Mouse (Mus musculus): ENCODE data around the gene Nek9. TPM values are rescaled to one million over a fixed set of nuclear protein-coding genes. Genes with fewer than 3 reads are reported as not detected.
A peak's percentile ranks its signal among the peaks of the same experiment; 100 is the strongest.

Gene Nek9
- polyA plus RNA-seq, 1 experiment from 2014 or later: 19.4 TPM

GRCm38 (mm10) chr12:85257008-85257639, 82.0 kb downstream of the Nek9 start:
- Histone ChIP-seq H3K4me3 (ENCODE audit: low read depth, low read length) (no peak overlapping the region), H3K36me3 (ENCODE audit: control insufficient read depth, insufficient read depth, low read length) (peaks cover 4% of the 10 kb centered on the region; the same call in 1 of the 2 replicates), H3K27ac (replicated peaks; ENCODE audit: low read depth, low read length) (0 out of 2 replicates have a peak overlapping the region, but pooled peaks have one; percentile 25), H3K4me2 (ENCODE audit: low read depth, low read length) (no peak overlapping the region), H3K27me3 (replicated peaks; ENCODE audit: control insufficient read depth, insufficient read depth, low read length) (no peaks in the 10 kb centered on the region), H3K4me1 (ENCODE audit: control insufficient read depth, insufficient read depth, low read length) (no peaks in the 10 kb centered on the region; the same call in 1 of the 2 replicates), H3K9ac (ENCODE audit: low read depth, low read length) (no peak overlapping the region), H3K9me3 (ENCODE audit: control insufficient read depth, low read length) (no peaks in the 10 kb centered on the region)
- no peak for DNase-seq (ENCODE audit: low spot score)
- 70% methylated on average over 7 of the region's 7 CpGs for WGBS
- ATAC-seq (ENCODE audit: low read depth): no peak

GRCm38 (mm10) chr12:85256074-85256751, 82.9 kb downstream of the Nek9 start:
- WGBS: 40% methylated on average over 7 of the region's 7 CpGs
- Histone ChIP-seq H3K9ac (ENCODE audit: low read depth, low read length) (no peak overlapping the region), H3K9me3 (ENCODE audit: control insufficient read depth, low read length) (no peaks in the 10 kb centered on the region), H3K4me3 (ENCODE audit: low read depth, low read length) (no peak overlapping the region), H3K27me3 (replicated peaks; ENCODE audit: control insufficient read depth, insufficient read depth, low read length) (no peaks in the 10 kb centered on the region), H3K36me3 (ENCODE audit: control insufficient read depth, insufficient read depth, low read length) (peaks cover 4% of the 10 kb centered on the region; the same call in 1 of the 2 replicates), H3K4me2 (ENCODE audit: low read depth, low read length) (no peak overlapping the region), H3K27ac (replicated peaks; ENCODE audit: low read depth, low read length) (peak overlapping the region; percentile 25; the same call in 1 of the 2 replicates), H3K4me1 (ENCODE audit: control insufficient read depth, insufficient read depth, low read length) (no peaks in the 10 kb centered on the region; the same call in 1 of the 2 replicates)
- ATAC-seq (ENCODE audit: low read depth) (peak; percentile 78), DNase-seq (ENCODE audit: low spot score) (peak; percentile 60)

- H3K27ac ChIP-seq (replicated peaks; ENCODE audit: low read depth, low read length): no peak overlapping the region
- DNase-seq (ENCODE audit: low spot score): no peak
- H3K4me1 ChIP-seq (ENCODE audit: control insufficient read depth, insufficient read depth, low read length): peaks cover 6% of the 10 kb centered on the region
- H3K4me2 ChIP-seq (ENCODE audit: low read depth, low read length): no peak overlapping the region
- H3K27me3 ChIP-seq (replicated peaks; ENCODE audit: control insufficient read depth, insufficient read depth, low read length): no peaks in the 10 kb centered on the region
- H3K9me3 ChIP-seq (ENCODE audit: control insufficient read depth, low read length): peaks cover 7% of the 10 kb centered on the region; the same call in 1 of the 2 replicates
- 0 out of 2 replicates have a peak, but pooled peaks cover 7% of the 10 kb centered on the region for H3K36me3 ChIP-seq (ENCODE audit: control insufficient read depth, insufficient read depth, low read length)
- H3K9ac ChIP-seq (ENCODE audit: low read depth, low read length): no peak overlapping the region
- no peak for ATAC-seq (ENCODE audit: low read depth)
- WGBS: 69% methylated on average over 3 of the region's 3 CpGs
- no peak overlapping the region for H3K4me3 ChIP-seq (ENCODE audit: low read depth, low read length)
Observed at GRCm38 (mm10) chr12:85252083-85252482, 87.1 kb downstream of the Nek9 start.

Other genes starting within 250 kb of the Nek9 start
- 2.9 and 3.9 TPM in 2 replicates for gene Prox2, start 228.6 kb downstream of the Nek9 start, polyA plus RNA-seq (2014; fragmentation: Nextera tagmentation; extraction: Ambion mirVana)
- gene Dlst, start 228.5 kb downstream of the Nek9 start, polyA plus RNA-seq (2014; fragmentation: Nextera tagmentation; extraction: Ambion mirVana): 110 and 112 TPM in 2 replicates
- 1.5 and 1.8 TPM in 2 replicates for gene Rps6kl1, start 188.1 kb downstream of the Nek9 start, polyA plus RNA-seq (2014; fragmentation: Nextera tagmentation; extraction: Ambion mirVana)
- gene Pgf, start 161.6 kb downstream of the Nek9 start, polyA plus RNA-seq (2014; fragmentation: Nextera tagmentation; extraction: Ambion mirVana): 18.0 and 20.2 TPM in 2 replicates
- 74.5 and 91.6 TPM in 2 replicates for gene Eif2b2, start 119.9 kb downstream of the Nek9 start, polyA plus RNA-seq (2014; fragmentation: Nextera tagmentation; extraction: Ambion mirVana)
- gene Mlh3, start 68.8 kb downstream of the Nek9 start, polyA plus RNA-seq (2014; fragmentation: Nextera tagmentation; extraction: Ambion mirVana): 8.3 and 9.0 TPM in 2 replicates
- gene Acyp1, start 50.9 kb downstream of the Nek9 start, polyA plus RNA-seq (2014; fragmentation: Nextera tagmentation; extraction: Ambion mirVana): 39.8 and 49.1 TPM in 2 replicates
- 1.4 and 1.8 TPM in 2 replicates for gene Zc2hc1c, start 50.8 kb downstream of the Nek9 start, polyA plus RNA-seq (2014; fragmentation: Nextera tagmentation; extraction: Ambion mirVana)
- gene Tmed10, start 35.5 kb upstream of the Nek9 start, polyA plus RNA-seq (2014; fragmentation: Nextera tagmentation; extraction: Ambion mirVana): 358 and 372 TPM in 2 replicates
- gene Fos, start 134.5 kb upstream of the Nek9 start, polyA plus RNA-seq (2014; fragmentation: Nextera tagmentation; extraction: Ambion mirVana): 11.2 and 12.6 TPM in 2 replicates

Data from embryonic facial prominence, embryonic 14.5 days (tissue).